Mouse (Mus musculus) liver, adult (tissue): Measurements from ENCODE around the gene H2-Ab1.

Experiments
- GATA4 ChIP-seq: IDR thresholded peaks from 2 replicates; pipeline ENCODE4 v1.6.1; 2014; ENCODE audit warnings: mild to moderate bottlenecking, low read length; ENCODE audit not compliant: insufficient replicate concordance

H2-Ab1 gene

DNA sequence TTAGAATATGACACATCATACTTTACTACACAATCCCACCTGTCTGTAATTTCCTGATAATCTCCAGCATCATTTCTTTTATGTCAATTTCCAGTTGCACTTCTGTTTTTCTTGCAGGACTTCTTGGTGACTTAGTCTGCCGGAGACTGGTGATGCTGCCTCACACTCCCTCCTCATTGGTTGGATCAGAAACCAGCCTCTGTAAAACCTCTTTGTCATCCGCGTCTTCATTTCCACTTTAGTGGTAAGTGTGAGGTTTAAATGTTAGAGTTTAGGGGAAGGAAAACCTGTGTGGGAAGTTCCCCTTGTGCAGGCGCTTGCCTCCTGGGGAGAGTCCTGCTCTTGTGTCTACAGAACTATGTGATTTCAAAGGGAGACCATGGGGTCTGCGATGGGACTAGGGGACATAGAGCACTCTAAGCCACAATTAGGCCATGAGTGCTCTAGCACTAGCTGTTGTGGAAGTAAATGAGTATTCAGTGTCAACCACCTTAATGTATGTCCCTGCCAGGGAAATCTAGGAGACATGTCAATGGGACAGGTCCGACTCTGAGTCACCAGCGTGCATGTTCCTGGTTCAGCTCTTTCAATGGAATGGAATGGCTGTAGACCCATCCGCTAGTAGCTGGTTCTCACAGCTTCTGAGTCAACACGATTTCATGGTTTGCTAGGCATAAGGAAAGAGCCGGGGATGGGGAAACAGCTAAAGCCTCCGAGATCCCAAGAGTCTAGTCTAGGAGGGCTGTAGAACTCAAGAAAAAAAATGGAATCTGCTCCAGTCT lies at the start of gene H2-Ab1:
Gene H2-Ab1, plus strand, starts transcription at position 96 of the 782 bp plus-strand sequence.
- TF ChIP-seq GATA4, result no peak

- TF ChIP-seq GATA4, result no peak
These were observed 49.6 kb upstream of the H2-Ab1 start for GRCm38 (mm10) chr17:34207866-34208265.

DNA sequence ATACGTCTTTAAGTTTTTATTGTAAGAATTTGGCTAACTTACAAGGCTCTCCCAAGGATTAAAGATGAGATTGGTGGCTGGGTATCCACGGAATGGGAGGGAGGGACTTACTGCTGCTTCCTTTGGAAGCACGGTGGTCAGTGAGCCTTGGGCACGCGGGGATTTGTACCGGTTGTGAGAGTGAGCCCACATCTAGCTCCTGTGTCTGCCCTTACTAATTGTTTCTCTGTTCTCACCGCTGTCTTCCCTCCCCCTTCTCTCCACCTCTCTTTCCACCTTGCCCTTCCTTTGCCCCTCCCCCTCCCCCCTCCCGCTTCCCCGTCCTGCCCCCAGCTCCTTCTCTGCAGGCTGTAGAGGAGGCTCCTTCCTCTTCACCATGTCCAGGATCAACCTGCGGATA lies 49.1 kb upstream of the H2-Ab1 start:
- no peak for TF ChIP-seq GATA4

DNA sequence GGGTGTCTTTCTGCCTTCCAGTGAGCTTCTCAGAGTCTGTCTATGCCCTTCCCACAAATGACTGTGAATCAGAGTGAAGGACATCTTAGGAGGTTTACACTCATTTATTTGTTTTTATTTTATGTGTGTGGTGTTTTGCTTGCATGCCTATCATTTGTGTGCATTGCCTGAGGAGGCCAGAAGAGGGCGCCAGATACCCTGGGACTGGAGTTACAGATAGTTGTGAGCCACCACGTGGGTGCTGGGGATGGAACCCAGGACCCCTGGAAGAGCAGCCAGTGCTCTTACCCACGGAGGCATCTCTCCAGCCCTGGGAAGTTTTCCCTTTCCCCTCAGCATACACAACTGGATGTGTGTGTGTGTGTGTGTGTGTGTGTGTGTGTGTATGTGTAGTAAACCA lies 47.8 kb upstream of the H2-Ab1 start:
- no peak for TF ChIP-seq GATA4

GRCm38 (mm10) chr17:34210599-34210998 lies 46.9 kb upstream of the H2-Ab1 start:
- no peak for TF ChIP-seq GATA4

DNA sequence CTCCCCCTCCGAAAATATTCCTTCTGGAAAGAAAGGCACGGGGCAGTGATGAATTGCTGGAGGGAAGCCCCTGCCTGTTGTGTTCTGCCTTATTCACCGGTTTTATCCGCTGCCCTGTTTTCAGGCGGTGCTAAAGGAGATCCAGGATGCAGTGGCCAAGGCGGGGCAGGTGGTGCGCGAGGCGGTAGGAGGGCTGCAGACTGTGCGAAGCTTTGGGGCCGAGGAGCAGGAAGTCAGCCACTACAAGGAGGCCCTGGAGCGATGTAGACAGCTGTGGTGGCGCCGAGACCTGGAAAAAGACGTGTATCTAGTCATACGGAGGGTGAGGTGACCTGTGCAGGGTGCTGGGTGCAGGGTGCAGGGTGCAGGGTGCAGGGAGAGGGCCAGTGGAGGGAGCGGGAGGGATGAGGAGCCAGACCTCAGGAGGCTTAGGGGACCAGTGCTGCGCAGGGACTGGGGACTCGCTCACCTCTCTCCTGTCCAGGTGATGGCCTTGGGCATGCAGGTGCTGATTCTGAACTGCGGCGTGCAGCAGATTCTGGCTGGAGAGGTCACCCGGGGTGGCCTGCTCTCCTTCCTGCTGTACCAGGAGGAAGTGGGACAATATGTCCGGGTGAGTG lies 45.6 kb upstream of the H2-Ab1 start:
- TF ChIP-seq GATA4, result no peak

DNA sequence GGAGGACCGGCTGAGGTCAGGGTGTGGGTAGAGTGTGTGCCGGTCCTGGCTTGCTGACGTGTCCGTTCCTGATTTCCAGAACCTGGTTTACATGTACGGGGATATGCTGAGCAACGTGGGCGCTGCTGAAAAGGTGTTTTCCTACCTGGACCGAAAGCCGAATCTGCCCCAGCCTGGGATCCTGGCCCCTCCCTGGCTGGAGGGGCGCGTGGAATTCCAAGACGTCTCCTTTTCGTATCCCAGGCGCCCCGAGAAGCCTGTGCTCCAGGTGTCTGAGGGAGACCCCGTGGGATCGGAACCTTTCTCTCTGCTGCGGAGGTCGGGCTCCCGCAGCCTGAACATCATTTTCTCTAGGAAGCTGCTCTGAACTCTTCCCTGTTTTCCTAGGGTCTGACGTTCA lies 43.6 kb upstream of the H2-Ab1 start:
- TF ChIP-seq GATA4, result no peak

- no peak for TF ChIP-seq GATA4
These were observed 42.3 kb upstream of the H2-Ab1 start for GRCm38 (mm10) chr17:34215176-34215575.

DNA sequence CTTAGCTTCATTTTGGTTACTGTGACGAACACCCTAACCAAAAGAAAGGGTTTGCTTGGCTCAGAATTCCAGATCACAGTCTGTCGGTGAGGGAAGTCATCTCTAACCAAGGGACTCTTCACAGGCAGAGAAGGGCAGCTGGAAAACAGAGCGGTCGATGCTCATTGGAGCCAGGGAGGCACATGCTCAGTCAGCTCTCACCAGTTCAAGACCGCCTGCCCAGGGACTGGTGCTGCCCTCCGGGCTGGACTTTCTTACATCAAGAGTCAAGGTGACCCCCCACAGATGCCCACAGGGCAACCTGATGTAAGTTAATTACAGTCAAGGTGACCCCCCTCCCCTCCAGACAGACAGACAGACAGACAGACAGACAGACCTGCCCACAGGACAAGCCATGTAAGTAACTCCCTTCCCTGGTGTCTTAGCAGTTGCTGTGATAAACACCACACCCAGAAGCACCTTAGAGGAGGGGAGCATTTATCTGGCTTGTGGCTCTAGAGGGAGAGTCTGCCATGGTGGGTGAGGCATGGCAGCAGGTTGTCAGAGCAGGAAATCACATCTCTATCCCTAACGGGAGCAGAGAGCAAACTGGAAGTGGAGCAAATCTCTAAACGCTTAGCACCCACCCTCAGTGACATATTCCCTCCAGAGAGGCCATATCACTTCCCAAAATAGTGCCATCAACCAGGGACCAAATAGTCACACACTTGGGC lies 40.1 kb upstream of the H2-Ab1 start:
- TF ChIP-seq GATA4, result no peak

DNA sequence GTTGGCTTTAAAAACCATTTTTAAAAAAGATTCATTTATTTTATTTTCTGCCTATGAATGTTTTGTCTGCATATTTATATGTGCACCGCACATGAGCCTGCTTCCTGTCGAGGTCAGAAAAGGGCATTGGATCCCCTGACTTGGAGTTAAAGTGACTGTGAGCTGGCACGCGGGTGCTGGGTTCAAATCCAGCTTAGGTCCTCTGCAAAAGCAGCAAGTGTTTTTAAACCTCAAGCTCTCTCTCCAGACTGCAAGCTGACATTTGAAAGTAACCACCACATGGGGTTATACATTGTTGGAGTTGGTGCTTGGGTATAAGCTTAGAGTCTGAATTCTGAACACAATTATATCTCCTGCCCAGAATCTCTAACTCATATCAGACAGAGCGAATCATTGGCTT lies 39.5 kb upstream of the H2-Ab1 start:
- no peak for TF ChIP-seq GATA4

- no peak for TF ChIP-seq GATA4
These were observed 38.8 kb upstream of the H2-Ab1 start for GRCm38 (mm10) chr17:34218675-34219074.

GRCm38 (mm10) chr17:34224816-34225215 lies 32.7 kb upstream of the H2-Ab1 start:
- TF ChIP-seq GATA4, result no peak

DNA sequence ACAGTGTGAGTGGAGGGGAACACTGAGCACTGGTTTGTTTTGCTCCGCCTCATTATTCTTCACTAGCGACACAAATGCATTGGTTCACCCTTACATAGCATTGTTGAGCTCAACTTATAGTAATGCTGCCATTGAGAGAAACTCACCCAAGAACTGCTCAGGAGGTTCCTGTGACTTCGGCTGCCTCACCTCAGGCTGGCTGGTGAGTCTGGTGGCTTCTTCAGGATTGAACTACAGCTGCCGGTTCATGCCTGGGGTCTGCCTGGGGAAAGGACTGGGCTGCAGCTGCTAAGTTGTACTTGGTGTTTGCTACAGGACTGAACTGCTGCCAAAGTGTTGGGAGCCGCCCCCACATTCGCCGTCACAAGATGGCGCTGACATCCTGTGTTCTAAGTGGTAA lies 32.1 kb upstream of the H2-Ab1 start:
- no peak for TF ChIP-seq GATA4

DNA sequence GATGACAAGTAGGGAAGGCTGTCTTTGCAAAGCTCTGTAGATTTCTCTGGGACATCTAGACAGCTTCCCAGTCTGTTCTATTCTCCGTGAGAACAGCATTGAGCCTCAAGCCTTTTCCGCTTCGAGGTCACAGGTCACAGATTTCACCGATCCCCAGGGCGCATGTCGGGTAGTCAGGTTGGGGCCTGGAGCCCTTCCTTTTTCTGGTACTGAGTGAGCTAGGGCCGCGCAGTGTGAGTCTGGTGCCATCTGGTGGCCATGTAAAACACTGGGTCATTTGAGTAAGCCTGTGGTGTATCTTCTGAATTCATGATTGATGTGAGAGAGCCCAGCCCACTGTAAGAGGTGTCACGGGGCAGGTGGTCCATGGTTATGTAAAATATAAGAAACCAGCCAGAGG lies 22.6 kb upstream of the H2-Ab1 start:
- TF ChIP-seq GATA4, result no peak

DNA sequence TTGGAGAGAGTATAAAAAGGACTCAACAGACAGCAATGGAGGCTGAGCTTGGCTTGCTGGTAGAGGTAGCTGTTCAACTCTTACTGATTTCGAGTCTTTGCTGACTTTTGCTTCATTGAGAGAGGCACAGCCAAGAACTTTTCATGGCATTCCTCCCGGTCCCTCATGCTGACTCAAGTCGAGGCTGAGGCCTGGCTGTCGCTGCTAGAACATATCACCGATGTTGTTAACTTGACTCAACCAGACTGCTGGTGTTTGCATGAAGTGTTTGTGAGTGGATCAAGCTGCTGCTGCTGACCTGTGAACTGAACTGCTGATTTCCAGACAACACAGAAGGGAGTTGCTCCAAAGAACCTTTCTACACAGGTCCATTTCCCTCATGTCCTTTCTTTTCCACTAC lies 20.8 kb upstream of the H2-Ab1 start:
- TF ChIP-seq GATA4, result no peak

DNA sequence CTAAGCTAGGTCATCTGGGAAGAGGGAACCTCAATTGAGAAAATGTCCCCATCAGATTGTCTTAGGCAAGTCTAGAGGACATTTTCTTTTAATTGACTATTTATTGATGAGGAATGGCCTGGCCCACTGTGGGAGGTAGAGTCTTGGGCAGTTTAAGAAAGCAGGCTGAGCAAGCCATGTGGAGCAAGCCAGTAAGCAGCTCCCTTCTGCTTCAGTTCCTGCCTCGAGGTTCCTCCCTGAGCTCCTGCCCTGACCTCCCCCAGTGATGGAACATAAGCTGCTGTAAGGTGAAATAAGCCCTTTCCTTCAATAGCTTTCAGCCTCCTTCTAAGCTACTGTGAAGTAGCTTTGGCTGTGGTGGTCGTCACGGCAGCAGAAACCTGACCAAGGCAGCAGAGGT lies 19.7 kb upstream of the H2-Ab1 start:
- no peak for TF ChIP-seq GATA4
